Mouse (Mus musculus) forebrain, embryonic 16.5 days (tissue): ENCODE results near the gene Armc6. TPM values are rescaled to one million over a fixed set of nuclear protein-coding genes. Genes with fewer than 3 reads are reported as not detected.

Source experiments
- ATAC-seq: fragments of 200-750 bp; cut with Nextera tagmentation; 2 replicates; pipeline ENCODE4 v1.8.0; 2017; ENCODE audit warnings: mild to moderate bottlenecking, moderate library complexity
- H3K27ac ChIP-seq: fragments of 300-500 bp; sonication (generic); 2 replicates; pipeline ENCODE4 v1.5.1; 2014; ENCODE audit warnings: low read length, control low read depth
- H3K27me3 ChIP-seq: fragments of 300-500 bp; sonication (generic); replicated peaks from 2 replicates; pipeline ENCODE4 v1.6.1; 2014; ENCODE audit warnings: low read length; ENCODE audit not compliant: control insufficient read depth, insufficient read depth
- H3K36me3 ChIP-seq: fragments of 300-500 bp; sonication (generic); 2 replicates; pipeline ENCODE4 v1.6.1; 2014; ENCODE audit not compliant: control insufficient read depth, insufficient read depth
- H3K4me1 ChIP-seq: fragments of 300-500 bp; sonication (generic); replicated peaks from 2 replicates; pipeline ENCODE4 v1.6.1; 2014; ENCODE audit warnings: low read length; ENCODE audit not compliant: control insufficient read depth, insufficient read depth
- H3K4me2 ChIP-seq: fragments of 300-500 bp; sonication (generic); 2 replicates; pipeline ENCODE4 v1.6.1; 2014; ENCODE audit warnings: mild to moderate bottlenecking, low read length, control low read depth
- H3K4me3 ChIP-seq: fragments of 300-500 bp; sonication (generic); replicated peaks from 2 replicates; pipeline ENCODE4 v1.5.1; 2014; ENCODE audit warnings: mild to moderate bottlenecking, low read length, control low read depth
- H3K9ac ChIP-seq: fragments of 300-500 bp; sonication (generic); replicated peaks from 2 replicates; pipeline ENCODE4 v1.6.1; 2014; ENCODE audit warnings: low read depth, low read length, control low read depth
- H3K9me3 ChIP-seq: fragments of 300-500 bp; sonication (generic); 2 replicates; pipeline ENCODE4 v1.6.1; 2016; ENCODE audit warnings: low read length; ENCODE audit not compliant: control insufficient read depth
- WGBS: fragments of 180-500 bp; shearing (Covaris S2); extraction: QIAGEN DNeasy Blood & Tissue Kit; methylation state at CpG from one replicate; pipeline ENCODE4 v1.1.7; 2014; 5-methylcytosine and 5-hydroxymethylcytosine counted together
- polyA plus RNA-seq: library from polyadenylated mRNA; unstranded; fragments of >200 nt; fragmentation: Nextera tagmentation; extraction: Ambion mirVana; gene quantifications from 2 replicates; pipeline ENCODE4 v1.2.1, GENCODE M21; 2015

Armc6 gene
- polyA plus RNA-seq, 1 experiment from 2014 or later: 109 TPM

- no peak for ATAC-seq
- no peak overlapping the region for H3K27ac ChIP-seq
- H3K9ac ChIP-seq: no peak overlapping the region
- H3K36me3 ChIP-seq: peaks cover 43% of the 10 kb centered on the region
- no peaks in the 10 kb centered on the region for H3K27me3 ChIP-seq
- H3K4me1 ChIP-seq: peaks cover 15% of the 10 kb centered on the region
- H3K4me3 ChIP-seq: no peak overlapping the region
- no peak overlapping the region for H3K4me2 ChIP-seq
- no peaks in the 10 kb centered on the region for H3K9me3 ChIP-seq
- WGBS: 94% methylated on average over 5 of the region's 5 CpGs
Measured at GRCm38 (mm10) chr8:70240642-70241041, 6.4 kb upstream of the Armc6 start.

- 92% methylated on average over 2 of the region's 2 CpGs for WGBS
- no peak for ATAC-seq
Measured at GRCm38 (mm10) chr8:70237842-70238241, 3.6 kb upstream of the Armc6 start.

DNA sequence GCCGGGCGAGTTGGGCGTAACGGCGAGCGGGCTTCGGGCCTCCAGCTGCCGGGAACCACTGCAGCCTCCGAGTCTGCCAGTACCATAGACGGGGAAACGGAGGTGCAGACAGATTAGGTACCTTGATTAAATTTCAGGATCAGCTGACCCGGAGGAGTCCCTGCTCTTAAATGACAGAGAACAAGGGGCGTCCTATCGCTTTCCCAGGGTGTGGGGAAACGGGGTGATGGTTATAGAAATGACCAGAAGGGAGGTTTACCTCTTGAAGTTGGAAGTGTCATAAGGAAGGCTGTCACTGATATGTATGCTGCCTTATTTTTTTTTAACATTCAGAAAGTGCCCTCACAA lies 489 bp upstream of the Armc6 start:
- H3K36me3 ChIP-seq: peaks cover 19% of the 10 kb centered on the region
- no peak for ATAC-seq

More at GRCm38 (mm10) chr8:70237842-70238241, 3.6 kb upstream of the Armc6 start:
- Histone ChIP-seq H3K4me2 (no peak overlapping the region), H3K4me3 (no peak overlapping the region), H3K9me3 (no peaks in the 10 kb centered on the region), H3K27ac (no peak overlapping the region), H3K27me3 (no peaks in the 10 kb centered on the region), H3K4me1 (peaks cover 20% of the 10 kb centered on the region), H3K9ac (no peak overlapping the region), H3K36me3 (peaks cover 31% of the 10 kb centered on the region)

DNA sequence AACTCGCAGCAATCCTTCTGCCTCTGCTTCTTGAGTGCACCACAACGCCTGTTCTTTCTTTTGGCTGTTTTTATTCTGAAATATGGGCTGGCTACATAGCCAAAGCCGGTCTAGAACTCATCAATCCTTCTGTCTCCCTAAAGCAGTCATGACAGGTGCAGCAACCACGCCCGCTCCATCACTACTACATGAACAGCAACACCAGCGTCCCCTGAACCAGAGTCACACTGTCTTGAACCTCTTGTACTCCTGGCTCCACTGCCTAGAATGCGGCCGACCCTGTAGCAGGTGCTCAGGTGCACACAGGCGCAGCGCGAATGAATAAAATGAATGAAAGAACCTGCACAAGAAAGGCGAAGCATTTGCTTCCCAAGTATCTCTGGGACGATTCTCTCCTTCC lies 660 bp downstream of the Armc6 start:
- Histone ChIP-seq H3K27ac (peak overlapping the region; percentile 94), H3K36me3 (peaks cover 26% of the 10 kb centered on the region), H3K4me2 (peak overlapping the region; percentile 65), H3K27me3 (no peaks in the 10 kb centered on the region), H3K9me3 (no peaks in the 10 kb centered on the region), H3K4me1 (peaks cover 22% of the 10 kb centered on the region), H3K9ac (peak overlapping the region; percentile 93), H3K4me3 (peak overlapping the region; percentile 87)
- ATAC-seq: peak; percentile 16
- 7% methylated on average over 13 of the region's 13 CpGs for WGBS

More for the DNA sequence above, 489 bp upstream of the Armc6 start:
- Histone ChIP-seq H3K4me3 (peak overlapping the region; percentile 87), H3K9ac (peak overlapping the region; percentile 93), H3K9me3 (no peaks in the 10 kb centered on the region), H3K27ac (peak overlapping the region; percentile 94), H3K4me1 (peaks cover 22% of the 10 kb centered on the region), H3K27me3 (no peaks in the 10 kb centered on the region), H3K4me2 (peak overlapping the region; percentile 75)
- WGBS: under 1% methylated on average over 15 of the region's 15 CpGs

DNA sequence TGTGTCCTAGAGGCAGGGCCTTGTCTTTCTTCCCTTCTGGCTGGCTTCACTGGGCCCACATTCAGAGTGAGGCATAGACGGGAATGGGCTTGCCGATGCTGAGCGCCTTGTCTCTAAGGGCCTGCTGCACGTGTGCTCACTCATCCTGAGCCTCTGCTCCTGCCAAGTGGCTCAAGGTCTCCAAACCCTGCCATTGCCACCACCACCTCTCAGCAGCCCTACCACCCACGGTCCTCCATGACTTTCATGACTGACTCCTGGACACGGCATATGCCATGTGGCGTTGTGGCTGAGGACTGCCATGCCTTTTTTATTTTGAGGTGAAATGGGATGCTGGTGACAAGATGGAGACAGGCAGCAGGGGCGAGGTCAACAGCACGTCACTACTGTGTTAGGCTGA lies 3.4 kb downstream of the Armc6 start:
- ATAC-seq: no peak
- WGBS: 92% methylated on average over 9 of the region's 9 CpGs
- Histone ChIP-seq H3K4me1 (peaks cover 18% of the 10 kb centered on the region), H3K9ac (no peak overlapping the region), H3K4me2 (no peak overlapping the region), H3K9me3 (no peaks in the 10 kb centered on the region), H3K27ac (no peak overlapping the region), H3K36me3 (peaks cover 12% of the 10 kb centered on the region), H3K4me3 (no peak overlapping the region), H3K27me3 (no peaks in the 10 kb centered on the region)

- no peak overlapping the region for H3K4me3 ChIP-seq
- peaks cover 22% of the 10 kb centered on the region for H3K36me3 ChIP-seq
- no peaks in the 10 kb centered on the region for H3K27me3 ChIP-seq
- WGBS: 38% methylated on average over 4 of the region's 4 CpGs
- H3K9me3 ChIP-seq: no peaks in the 10 kb centered on the region
- no peak overlapping the region for H3K4me2 ChIP-seq
- ATAC-seq: no peak
- peaks cover 3% of the 10 kb centered on the region for H3K4me1 ChIP-seq
- no peak overlapping the region for H3K27ac ChIP-seq
- no peak overlapping the region for H3K9ac ChIP-seq
Measured at GRCm38 (mm10) chr8:70227997-70228396, 6.3 kb downstream of the Armc6 start.

DNA sequence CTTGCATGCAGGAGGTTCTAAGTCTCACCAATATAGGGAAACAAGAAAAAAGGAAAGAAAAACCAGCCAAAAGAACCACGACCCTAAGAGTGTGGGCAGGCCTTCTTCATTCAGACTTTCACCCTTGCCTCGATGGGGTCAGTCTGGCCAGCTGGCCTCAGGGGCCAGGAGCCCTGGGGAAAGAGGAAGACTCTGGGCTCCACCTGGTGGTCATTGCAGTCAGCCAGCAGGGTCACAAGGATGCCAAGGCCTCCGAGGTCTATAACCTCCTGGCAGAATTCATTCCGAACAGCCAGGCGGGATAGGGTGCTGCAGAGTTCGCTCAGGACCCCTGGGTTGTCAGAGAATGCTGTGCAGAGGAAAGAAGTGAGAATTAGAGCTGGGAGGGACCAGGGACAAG lies 10.9 kb downstream of the Armc6 start:
- Histone ChIP-seq H3K4me1 (0 out of 2 replicates have a peak, but pooled peaks cover 3% of the 10 kb centered on the region), H3K9me3 (no peaks in the 10 kb centered on the region), H3K4me2 (no peak overlapping the region), H3K27ac (no peak overlapping the region), H3K27me3 (no peaks in the 10 kb centered on the region), H3K36me3 (peaks cover 21% of the 10 kb centered on the region), H3K9ac (no peak overlapping the region), H3K4me3 (no peak overlapping the region)
- ATAC-seq: no peak
- 53% methylated on average over 6 of the region's 6 CpGs for WGBS

DNA sequence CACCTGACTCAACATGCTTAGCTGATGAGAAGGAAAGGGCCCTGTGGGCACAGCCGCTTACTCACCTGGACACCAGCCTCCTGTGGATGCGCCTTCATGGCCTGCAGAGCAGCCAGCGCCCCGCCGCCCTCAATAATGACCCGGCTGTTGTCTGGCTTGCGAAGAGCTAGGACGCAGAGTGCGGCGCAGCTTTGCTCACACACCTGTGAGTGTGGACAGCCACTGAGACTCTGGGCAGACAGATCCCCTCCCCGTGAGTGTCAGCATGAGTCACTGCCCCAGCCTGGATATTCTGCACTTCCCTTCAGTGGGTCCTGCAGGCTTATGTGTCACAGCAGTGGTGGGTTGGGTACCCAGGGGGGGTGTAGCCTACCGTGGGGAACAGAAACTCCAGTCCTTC lies 12.2 kb downstream of the Armc6 start:
- WGBS: 91% methylated on average over 12 of the region's 12 CpGs
- no peak for ATAC-seq
- H3K9ac ChIP-seq: no peak overlapping the region

GRCm38 (mm10) chr8:70220911-70221310 lies 13.4 kb downstream of the Armc6 start:
- no peak overlapping the region for H3K4me2 ChIP-seq
- no peak overlapping the region for H3K27ac ChIP-seq
- no peak overlapping the region for H3K4me3 ChIP-seq
- no peak overlapping the region for H3K9ac ChIP-seq
- WGBS: 97% methylated on average over 3 of the region's 3 CpGs
- H3K9me3 ChIP-seq: no peaks in the 10 kb centered on the region
- 0 out of 2 replicates have a peak, but pooled peaks cover 3% of the 10 kb centered on the region for H3K4me1 ChIP-seq
- H3K36me3 ChIP-seq: peaks cover 21% of the 10 kb centered on the region
- H3K27me3 ChIP-seq: no peaks in the 10 kb centered on the region
- no peak for ATAC-seq

More for the DNA sequence above, 12.2 kb downstream of the Armc6 start:
- no peak overlapping the region for H3K4me2 ChIP-seq
- no peak overlapping the region for H3K4me3 ChIP-seq
- no peaks in the 10 kb centered on the region for H3K27me3 ChIP-seq
- no peak overlapping the region for H3K27ac ChIP-seq
- 0 out of 2 replicates have a peak, but pooled peaks cover 3% of the 10 kb centered on the region for H3K4me1 ChIP-seq
- H3K36me3 ChIP-seq: peaks cover 21% of the 10 kb centered on the region
- no peaks in the 10 kb centered on the region for H3K9me3 ChIP-seq

DNA sequence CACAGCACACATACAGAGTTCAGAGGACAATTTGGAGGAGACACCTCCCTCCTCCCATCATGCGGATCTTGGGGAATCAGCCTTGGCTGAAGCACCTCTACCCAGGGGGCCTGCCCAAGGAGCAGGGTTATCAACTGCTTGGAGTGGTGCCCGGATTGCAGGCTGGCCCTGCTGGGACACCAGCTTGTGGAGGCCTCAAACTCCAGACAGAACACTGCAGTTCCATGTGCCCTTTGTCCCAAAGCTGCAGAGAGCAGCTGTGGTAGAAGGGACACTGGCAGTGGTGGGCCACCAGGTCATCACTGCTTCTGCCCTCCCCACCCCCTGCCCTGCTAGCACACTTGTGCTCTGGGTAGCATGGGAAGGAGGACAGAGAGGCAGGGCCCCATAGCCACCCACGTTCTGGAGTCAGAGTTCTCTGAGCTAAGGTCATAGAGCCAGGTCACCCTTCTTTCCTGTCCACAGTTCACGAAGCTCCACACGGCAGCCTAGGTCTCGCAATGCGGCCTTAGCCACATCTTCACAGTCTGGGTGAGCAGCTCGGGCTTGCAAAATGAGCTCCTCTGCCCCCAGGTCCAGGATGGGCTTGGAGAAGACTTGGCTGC lies 13.9 kb downstream of the Armc6 start:
- Histone ChIP-seq H3K9ac (no peak overlapping the region), H3K27me3 (no peaks in the 10 kb centered on the region), H3K9me3 (no peaks in the 10 kb centered on the region), H3K4me1 (0 out of 2 replicates have a peak, but pooled peaks cover 3% of the 10 kb centered on the region), H3K36me3 (peaks cover 17% of the 10 kb centered on the region), H3K4me2 (no peak overlapping the region), H3K27ac (no peak overlapping the region), H3K4me3 (no peak overlapping the region)
- no peak for ATAC-seq
- 79% methylated on average over 8 of the region's 8 CpGs for WGBS
